Mouse (Mus musculus) activated CD4-positive, CD25-positive, alpha-beta regulatory T cell, adult 4 months (primary cell): ENCODE data around the gene Gm29423. TPM values are rescaled to one million over a fixed set of nuclear protein-coding genes. Genes with fewer than 3 reads are reported as not detected.
"Not testable (repeated sequence)": the region's sequence is repeated elsewhere in the genome, so short reads cannot be mapped to it uniquely, and the experiment has no call there.

Source experiments
- ATAC-seq: one replicate; pipeline ENCODE4 v1.8.0; 2017
- polyA plus RNA-seq, 2 experiments: library from polyadenylated mRNA; unstranded; fragments of 100-300 nt; shearing (Covaris generic); gene quantifications; one replicate each; pipeline ENCODE4 v1.2.1; 2017

The Gm29423 gene
- polyA plus RNA-seq = not detected

GRCm38 (mm10) chrY:70303187-70303586, at the start of gene Gm29423, which contains the start of gene Gm29644:
TSS of gene Gm29423 (minus strand) at chrY:70303287.
TSS of gene Gm29644 (minus strand) at chrY:70303343.
- not testable (repeated sequence) for ATAC-seq

GRCm38 (mm10) chrY:70273542-70273941, 29.5 kb downstream of the Gm29423 start, which contains the start of gene Gm21118:
TSS of gene Gm21118 (minus strand) at chrY:70273642.
- ATAC-seq = not testable (repeated sequence)

Other genes starting within 250 kb of the Gm29423 start
- gene Gm21118, start 29.6 kb downstream of the Gm29423 start, polyA plus RNA-seq = not detected
- gene Gm29644, start 56 bp upstream of the Gm29423 start, polyA plus RNA-seq = not detected
- gene Gm20888, start 138.6 kb upstream of the Gm29423 start, polyA plus RNA-seq = not detected